Mouse (Mus musculus) fibroblast of lung, adult 2 months (primary cell): ENCODE results near the gene Mospd3.

Experiments
- DNase-seq: peaks from one replicate; pipeline ENCODE4 v3.0.0-alpha.2; 2011; ENCODE audit warnings: low read depth

Mospd3 gene

DNA sequence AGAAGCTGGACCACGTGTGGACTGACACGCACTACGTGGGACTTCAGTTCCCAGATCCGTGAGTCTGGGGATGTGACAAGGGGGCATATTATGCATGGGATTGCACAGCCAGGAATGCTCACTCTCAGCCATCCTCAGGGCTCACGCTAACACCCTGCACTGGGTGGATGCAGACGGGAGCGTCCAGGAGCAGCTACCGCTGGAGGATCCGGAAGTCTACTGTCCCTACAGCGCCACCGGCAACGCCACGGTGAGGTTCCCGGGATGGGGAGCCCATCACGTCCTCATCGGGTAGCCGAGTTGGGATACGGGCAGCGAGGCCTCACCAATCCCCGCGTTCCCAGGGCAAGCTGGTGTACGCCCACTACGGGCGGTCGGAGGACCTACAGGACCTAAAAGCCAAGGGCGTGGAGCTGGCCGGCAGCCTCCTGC lies 26.4 kb downstream of the Mospd3 start:
- no peak for DNase-seq

DNA sequence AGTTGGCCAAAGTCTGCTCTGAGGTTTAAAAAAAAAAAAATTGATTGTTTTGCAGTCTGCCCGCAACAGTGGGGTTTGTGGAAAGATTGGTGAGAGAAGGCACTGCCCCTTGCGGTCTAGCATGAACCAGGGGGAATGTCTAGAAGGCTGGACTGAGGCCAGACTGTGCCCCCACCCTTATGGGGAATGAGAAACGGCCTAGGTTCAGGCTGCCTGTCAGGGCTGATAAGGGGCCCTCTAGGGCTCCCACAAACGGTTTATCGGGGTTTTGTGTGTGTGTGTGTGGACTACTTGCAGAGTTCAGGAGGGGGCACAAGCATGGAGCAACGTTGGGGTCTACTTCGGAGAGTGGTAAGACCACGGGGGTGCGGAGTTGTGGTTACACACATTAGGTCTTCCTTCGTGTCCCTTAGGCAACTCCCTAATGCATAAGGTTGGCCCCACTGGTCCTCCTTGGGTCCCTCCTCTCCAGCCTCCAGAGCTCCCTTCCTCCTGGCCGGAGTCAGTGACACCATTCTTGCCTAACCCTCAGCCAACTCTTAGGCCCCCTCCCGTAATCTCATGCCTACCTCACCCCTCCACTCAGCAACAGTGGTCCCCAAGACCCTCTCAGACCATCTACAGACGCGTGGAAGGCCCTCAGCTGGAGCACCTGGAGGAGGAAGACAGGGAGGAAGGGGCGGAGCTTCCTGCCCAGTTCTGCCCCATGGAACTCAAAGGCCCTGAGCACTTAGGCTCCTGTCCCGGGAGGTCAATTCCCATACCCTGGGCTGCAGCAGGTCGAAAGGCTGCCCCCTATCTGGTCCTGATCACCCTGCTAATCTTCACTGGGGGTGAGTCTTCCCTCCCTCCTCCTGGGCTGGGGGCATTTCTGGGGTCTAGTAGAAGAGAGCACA lies 29.9 kb downstream of the Mospd3 start:
- no peak for DNase-seq

DNA sequence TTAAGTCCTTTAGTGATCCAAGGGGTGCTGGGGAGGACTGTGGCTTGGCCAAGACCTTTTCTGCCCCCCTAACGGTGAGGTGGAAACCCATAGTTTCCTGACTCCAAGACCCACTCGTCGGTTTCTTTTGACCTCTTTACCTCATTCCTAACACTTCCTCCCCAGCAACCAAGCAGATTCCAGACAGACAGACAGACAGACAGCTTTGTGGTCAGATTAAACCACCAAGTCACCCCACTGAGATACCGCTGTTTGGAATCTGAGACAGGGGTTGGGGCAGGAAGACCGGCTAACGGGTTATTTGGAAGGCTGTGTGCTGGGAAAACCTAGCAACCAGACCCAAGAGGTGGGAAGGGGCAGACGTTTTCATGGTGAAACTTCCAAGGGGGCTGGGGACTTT lies 30.7 kb downstream of the Mospd3 start:
- no peak for DNase-seq

DNA sequence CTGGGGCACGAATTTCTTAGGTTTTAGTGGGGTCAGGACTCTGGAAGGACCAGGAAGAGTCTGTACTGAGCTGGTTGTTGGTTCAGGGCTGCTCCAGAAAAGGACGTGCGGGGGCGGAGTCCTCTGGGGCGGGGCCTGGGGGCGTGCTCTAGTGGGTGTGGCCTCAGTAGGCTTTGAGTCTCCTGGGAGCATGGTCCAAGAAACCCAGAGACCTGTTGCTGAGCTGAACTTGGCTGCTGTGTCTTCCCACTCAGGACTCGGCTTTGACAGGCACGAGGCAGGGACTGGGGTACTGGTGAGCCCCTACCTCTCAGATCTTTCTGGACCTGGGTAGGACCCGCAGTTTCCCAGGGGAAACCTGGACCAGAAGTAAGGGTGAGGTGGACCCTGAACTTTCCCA lies 31.2 kb downstream of the Mospd3 start, which contains the start of gene Tfr2:
Gene Tfr2 (plus strand): TSS at position 176 of the 400 bp plus-strand sequence.
- DNase-seq: no peak

DNA sequence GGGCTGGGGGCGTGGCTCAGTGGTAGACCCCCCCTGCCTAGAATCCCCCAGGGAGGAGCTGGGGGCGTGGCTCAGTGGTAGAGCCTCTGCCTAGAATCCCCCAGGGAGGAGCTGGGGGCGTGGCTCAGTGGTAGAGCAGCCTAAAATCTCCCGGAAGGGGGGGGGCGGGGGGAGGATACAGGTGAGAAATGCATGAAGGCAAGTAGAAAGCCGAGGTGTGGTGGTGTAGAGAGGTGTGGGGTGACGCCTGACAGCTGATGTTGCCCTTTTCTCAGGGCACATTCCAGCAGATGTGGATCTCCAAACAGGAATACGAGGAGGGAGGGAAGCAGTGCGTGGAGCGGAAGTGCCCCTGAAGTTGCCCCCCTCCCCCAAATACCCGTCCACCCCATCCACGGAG lies 31.8 kb downstream of the Mospd3 start:
- no peak for DNase-seq

DNA sequence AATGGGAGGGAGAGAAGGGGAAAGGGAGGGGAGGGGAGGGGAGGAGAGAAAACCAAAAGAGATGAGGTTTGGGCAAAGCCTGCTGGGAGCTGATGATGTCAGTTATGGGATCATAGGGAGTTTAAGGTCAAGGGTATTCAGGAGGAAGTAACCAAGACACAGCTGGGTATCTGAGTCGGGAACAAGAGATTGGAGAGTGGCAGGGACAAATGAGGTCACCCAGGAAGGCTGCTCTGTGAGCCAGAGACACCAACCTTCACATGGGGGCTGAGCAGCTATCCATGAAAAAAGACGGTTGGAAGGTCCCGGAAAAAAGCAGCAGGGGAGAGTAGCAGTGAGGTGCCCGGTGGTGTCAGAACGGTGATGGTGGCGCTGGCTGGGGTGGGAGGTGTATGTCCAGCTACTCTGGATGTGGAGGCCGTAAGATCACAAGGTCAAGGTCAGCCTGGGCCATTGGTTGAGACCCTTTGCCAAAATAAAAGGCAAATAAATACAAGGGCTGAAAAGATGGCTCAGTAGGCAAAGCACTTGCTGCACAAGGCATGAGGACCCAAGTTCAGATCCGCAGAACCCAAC lies 32.5 kb downstream of the Mospd3 start:
- no peak for DNase-seq

DNA sequence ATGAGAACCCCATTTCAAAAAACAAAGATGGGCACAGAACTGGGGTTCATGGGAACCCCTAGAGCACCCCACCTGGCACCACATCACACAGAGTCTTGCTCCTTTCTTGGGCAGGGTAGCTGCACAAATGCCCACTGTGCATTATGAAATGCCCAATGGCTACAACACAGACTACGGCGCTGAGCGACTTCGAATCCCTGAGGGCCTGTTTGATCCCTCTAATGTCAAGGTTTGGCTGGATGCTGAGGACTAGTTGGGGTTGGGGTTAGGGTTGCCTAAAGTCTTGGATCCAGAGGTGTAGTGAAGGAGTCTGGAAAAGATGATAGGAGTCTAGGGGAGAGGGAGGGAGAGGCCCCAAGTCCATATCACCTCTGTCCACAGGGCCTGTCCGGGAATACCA lies 34.4 kb downstream of the Mospd3 start:
- DNase-seq: no peak

DNA sequence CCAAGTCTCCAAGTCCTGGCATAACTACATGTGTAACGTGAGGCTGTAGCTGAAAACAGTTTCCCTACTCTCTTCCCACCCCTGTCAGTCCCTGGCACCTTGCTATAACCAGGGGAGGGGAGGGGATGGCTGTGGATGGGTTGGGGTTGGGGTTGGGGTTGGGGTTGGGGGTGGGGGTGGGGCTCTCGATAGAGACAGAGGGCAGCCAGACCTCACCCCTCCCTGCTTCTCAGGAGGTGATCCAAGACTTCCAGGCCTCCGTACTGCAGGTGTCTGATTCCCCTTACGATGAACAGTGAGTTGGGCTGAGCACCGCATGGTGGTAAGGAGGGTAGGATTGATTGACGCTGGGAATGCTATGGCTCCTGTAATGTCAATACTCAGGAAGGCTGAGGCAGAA lies 35.1 kb downstream of the Mospd3 start:
- DNase-seq: no peak

DNA sequence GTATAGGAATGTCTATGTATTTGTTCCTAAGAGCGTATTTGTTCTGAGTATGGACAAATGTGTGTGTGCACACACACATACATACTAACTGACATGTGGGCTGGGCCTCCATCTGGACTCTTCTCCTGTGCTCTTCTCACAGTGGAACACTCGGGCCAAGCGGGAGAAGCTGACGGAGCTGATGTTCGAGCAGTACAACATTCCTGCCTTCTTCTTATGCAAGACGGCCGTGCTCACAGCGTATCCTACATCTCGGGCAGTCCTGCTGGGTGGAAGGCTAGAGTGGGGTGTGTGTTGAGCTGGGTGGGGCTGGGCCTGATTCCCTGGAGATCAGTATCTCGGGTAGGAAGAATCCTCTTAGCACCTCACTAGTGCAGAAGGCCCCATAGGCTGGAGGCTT lies 37.9 kb downstream of the Mospd3 start:
- DNase-seq: no peak

DNA sequence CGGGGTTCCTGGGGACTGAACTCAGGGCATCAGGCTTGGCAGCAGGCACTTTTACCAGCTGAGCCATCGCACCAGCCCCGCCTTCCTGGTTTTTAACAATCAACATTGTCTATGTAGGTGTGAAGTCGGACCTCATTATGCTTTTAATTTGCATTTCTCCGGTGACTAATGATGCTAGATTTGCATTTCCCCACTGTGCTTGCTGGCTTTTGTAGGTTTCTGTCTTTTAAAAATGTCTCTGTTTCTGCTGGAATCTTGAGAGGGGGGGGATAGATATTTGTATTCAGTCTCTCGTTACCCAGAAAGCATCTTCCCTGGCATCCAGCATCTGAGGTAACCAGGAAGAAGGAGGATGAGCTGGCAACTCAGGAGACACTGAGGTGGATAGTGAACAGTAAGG lies 39.3 kb downstream of the Mospd3 start:
- DNase-seq: no peak

DNA sequence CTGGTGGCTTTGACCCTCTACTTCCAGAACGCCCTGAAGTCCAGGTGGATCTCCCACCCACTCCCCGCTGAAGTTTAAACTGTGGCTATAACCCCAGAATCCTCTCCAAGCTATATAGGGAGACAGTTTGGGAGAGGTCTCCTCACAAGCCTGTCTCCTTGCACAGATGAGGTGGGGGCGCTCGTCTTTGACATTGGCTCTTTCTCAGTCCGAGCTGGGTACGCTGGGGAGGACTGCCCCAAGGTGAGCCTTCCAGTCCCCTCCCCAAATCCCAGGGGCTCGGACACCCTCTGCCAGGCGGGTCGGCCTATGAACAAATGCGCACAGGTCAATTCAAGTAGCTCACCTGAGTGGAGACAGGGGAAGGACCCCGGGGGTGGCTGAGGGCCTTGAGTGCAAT lies 47.0 kb downstream of the Mospd3 start:
- DNase-seq: no peak

DNA sequence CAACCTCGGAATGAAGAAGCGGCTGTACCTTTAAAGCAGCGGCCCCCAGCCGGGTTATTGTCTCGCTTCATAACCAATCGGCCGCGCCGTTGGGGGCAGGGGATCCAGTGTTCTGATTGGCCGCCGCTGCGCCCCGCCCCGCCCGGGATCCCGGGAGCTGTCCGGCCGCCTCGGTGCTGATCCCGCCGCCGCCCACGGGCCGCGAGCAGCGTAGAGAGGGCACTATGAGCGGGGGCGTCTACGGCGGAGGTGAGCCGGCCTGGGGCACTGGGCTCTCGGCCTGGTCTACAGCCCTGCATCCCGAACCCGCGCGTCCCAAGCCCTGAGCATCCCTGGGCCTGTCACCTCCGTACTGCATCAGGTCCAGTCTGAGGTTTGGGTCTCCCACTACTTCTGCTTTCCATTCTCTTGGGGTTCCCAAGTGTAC lies 47.4 kb downstream of the Mospd3 start, which contains the start of gene Actl6b:
Gene Actl6b (plus strand): TSS at position 107 of the 427 bp plus-strand sequence.
- DNase-seq: no peak

DNA sequence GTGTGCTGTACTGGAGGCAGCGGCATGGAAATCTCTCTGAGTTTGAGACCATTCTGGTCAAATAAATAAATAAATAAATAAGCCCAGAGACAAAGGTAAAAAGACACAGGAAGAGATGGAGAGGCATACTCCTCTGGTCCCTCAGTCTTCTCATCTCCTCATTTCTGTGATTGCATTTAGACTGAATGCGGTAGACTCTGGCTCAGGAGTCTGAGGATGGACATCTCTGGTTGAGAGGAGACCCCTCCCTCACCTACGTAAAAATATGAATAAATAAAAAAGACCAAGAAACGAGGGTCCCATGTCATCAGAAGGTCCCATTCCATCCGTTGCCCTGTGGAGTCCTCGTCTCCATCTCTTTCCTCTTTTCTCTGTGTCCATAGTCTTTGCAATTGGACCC lies 47.9 kb downstream of the Mospd3 start:
- DNase-seq: no peak

DNA sequence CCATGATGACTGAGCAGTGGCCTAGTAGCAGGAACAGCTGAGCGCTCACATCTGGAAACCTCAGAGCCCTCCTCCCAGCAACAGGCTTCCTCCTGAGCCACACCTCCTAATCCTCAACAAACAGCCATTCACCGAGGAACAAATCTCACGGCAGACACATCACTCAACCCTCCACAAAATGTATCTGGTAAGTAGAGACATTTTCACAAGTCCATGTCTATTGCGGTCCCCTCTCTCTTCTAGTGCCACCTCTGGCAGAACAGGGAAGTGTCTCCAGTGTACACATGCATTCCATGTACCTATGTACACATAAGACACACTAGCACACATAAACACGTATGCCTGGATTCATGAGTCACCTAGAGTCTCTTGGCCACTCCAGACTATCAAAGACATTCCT lies 49.7 kb downstream of the Mospd3 start:
- DNase-seq: no peak

DNA sequence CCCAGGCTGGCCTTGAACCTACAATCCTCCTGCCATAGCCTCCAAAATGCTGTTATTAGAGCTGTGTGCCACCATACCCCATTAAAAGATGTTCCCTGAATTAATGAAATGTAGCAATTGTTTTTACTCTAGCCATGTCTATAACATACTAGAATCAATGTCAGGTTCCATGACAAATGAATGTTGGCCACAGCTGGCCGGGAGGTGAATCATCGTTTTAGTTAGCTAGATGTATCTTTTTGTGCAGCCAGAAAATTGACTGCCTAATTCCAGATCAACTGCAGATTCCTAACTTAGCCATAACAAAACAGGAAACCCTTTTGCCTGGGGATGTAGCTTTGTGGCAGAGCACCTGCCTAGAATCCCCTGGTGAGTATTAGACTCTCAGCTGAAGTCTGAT lies 51.0 kb downstream of the Mospd3 start:
- DNase-seq: no peak
